19 mouse cellular contexts compared by ENCODE assay signal in the genomic region with DNA sequence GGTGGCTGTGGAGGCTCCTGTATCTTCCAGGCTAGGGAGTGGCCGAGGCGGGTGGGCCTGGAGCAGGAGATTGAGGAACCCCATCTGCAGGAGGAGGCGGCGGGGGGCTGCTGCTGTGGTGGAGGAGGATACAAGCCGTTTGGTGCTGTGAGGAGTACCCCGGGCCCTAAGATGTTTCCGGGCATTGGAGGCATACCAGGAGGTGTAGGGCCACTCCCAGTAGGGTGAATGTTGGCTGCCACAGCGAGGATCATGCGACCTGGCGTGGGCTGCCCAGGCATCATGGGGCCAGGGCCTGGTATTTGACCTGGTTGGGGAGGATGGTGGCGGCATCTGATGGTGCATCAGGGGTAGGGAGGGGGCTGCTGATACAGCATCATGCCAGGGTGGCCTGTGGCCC.
"Had no signal": no experiment of that assay in that cellular context is flagged by ENCODE, and none has a peak within 500 bp of the region (broad histone marks: within the 10 kb centered on the region; RNA-seq: fewer than 3 reads in every experiment).

No protein-coding gene starts in this region.

- H3K9me3 ChIP-seq: kidney, embryonic 15.5 days; midbrain, embryonic 13.5 days; neural tube, embryonic 12.5 days; neural tube, embryonic 15.5 days had no signal

- H3K4me3 ChIP-seq: kidney, embryonic 15.5 days; midbrain, embryonic 13.5 days; neural tube, embryonic 12.5 days; neural tube, embryonic 15.5 days had no signal

- H3K4me1 ChIP-seq: kidney, embryonic 15.5 days; midbrain, embryonic 13.5 days; neural tube, embryonic 12.5 days; neural tube, embryonic 15.5 days had no signal

- H3K27me3 ChIP-seq: kidney, embryonic 15.5 days; midbrain, embryonic 13.5 days; neural tube, embryonic 12.5 days; neural tube, embryonic 15.5 days had no signal

- H3K36me3 ChIP-seq: kidney, embryonic 15.5 days; midbrain, embryonic 13.5 days; neural tube, embryonic 12.5 days; neural tube, embryonic 15.5 days had no signal

- H3K9ac ChIP-seq: kidney, embryonic 15.5 days; liver, embryonic 14.5 days; liver, postnatal 0 days; lung, embryonic 14.5 days; midbrain, embryonic 13.5 days; neural tube, embryonic 12.5 days; neural tube, embryonic 15.5 days had no signal

- DNase-seq: kidney, adult 2 months; kidney, postnatal 14 days; kidney, postnatal 4 days; liver, postnatal 0 days; lung, embryonic 14.5 days; right cerebral cortex, adult 18-20 months; right cerebral cortex, postnatal 14 days; right cerebral cortex, postnatal 4 days; thymus, adult 18-20 months; thymus, postnatal 36 days had no signal

- ATAC-seq: intestine, embryonic 16.5 days; liver, postnatal 0 days; lung, postnatal 0 days; midbrain, embryonic 13.5 days had no signal

- H3K27ac ChIP-seq: kidney, embryonic 15.5 days; liver, embryonic 14.5 days; midbrain, embryonic 13.5 days; neural tube, embryonic 12.5 days; neural tube, embryonic 15.5 days; stomach, postnatal 0 days had no signal

- H3K4me2 ChIP-seq: kidney, embryonic 15.5 days; liver, embryonic 11.5 days; lung, embryonic 14.5 days; midbrain, embryonic 13.5 days; neural tube, embryonic 12.5 days; neural tube, embryonic 15.5 days had no signal
